Mouse (Mus musculus) cerebellum, adult 2 months (tissue): Measurements from ENCODE around the gene Gda.

Experiments used
- CTCF ChIP-seq: fragments of 200-500 bp; IDR thresholded peaks from 2 replicates; pipeline ENCODE4 v1.5.1; 2011; ENCODE audit warnings: low read depth, mild to moderate bottlenecking, control low read depth, low read length, moderate library complexity, borderline replicate concordance; ENCODE audit not compliant: insufficient read depth
- POLR2A ChIP-seq: fragments of 200-500 bp; IDR thresholded peaks from 2 replicates; pipeline ENCODE4 v1.6.1; 2011; ENCODE audit warnings: low read length, control low read depth, borderline replicate concordance; ENCODE audit not compliant: insufficient read depth

GRCm38 (mm10) chr19:21409178-21409577 lies 64.1 kb downstream of the Gda start:
- no peak for TF ChIP-seq POLR2A
- no peak for TF ChIP-seq CTCF
